Mouse (Mus musculus) cortical plate, adult 2 months (tissue): ENCODE measurements at regions not wholly inside any gene's neighbourhood (a gene's known extent, or its start where the extent isn't known, plus 50 kb on each side); places are given as distances from the start of the nearest gene placed in this dataset.

Experiments
- H3K27ac ChIP-seq: fragments of 200-500 bp; 2 replicates; pipeline ENCODE4 v1.5.1; 2012; ENCODE audit warnings: low read length, control low read depth, inconsistent platforms; ENCODE audit not compliant: insufficient read depth
- H3K4me1 ChIP-seq: fragments of 200-500 bp; 2 replicates; pipeline ENCODE4 v1.6.1; 2011; ENCODE audit warnings: low read length; ENCODE audit not compliant: control insufficient read depth, insufficient read depth
- H3K4me3 ChIP-seq: fragments of 200-500 bp; 2 replicates; pipeline ENCODE4 v1.5.1; 2011; ENCODE audit warnings: mild to moderate bottlenecking, low read length, control low read depth; ENCODE audit not compliant: insufficient read depth
- CTCF ChIP-seq: fragments of 200-500 bp; IDR thresholded peaks from 2 replicates; pipeline ENCODE4 v1.5.1; 2011; ENCODE audit warnings: mild to moderate bottlenecking, control low read depth, low read length; ENCODE audit not compliant: insufficient read depth; ENCODE audit errors: extremely low read depth
- POLR2A ChIP-seq: fragments of 200-500 bp; IDR thresholded peaks from 2 replicates; pipeline ENCODE4 v1.6.1; 2011; ENCODE audit warnings: mild to moderate bottlenecking, low read length, control low read depth; ENCODE audit not compliant: insufficient read depth; ENCODE audit errors: extremely low read depth

DNA sequence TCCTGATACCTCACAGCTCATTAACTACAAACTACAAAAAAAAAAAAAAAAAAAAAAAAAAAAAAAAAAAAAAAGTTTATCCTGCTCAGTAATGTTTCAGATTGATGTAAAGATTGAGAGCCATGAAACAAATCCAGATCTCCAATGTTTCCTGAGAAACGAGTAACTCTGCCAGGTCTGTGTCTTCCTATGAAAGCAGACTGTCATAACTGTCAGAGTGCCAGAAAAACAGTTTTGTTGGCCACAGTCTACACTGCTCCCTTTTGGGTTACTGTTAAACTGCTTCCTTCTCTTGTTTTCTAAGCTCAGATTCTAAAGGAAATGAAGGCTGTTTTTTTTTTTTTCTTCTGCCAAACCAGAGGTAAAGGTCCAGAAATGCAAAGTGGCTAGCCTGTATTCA is 144.6 kb upstream of the Vstm2b start:
- no peak overlapping the region for H3K4me3 ChIP-seq
- H3K4me1 ChIP-seq, result peaks cover 2% of the 10 kb centered on the region
- no peak overlapping the region for H3K27ac ChIP-seq
- no peak for TF ChIP-seq CTCF
- TF ChIP-seq POLR2A, result no peak

- H3K4me1 ChIP-seq, result no peaks in the 10 kb centered on the region
- H3K27ac ChIP-seq, result no peak overlapping the region
- TF ChIP-seq CTCF (no peak), POLR2A (no peak)
- H3K4me3 ChIP-seq, result no peak overlapping the region
Observed at GRCm38 (mm10) chr7:40762520-40762919, 135.6 kb upstream of the Vstm2b start.

GRCm38 (mm10) chr7:40766142-40766541 is 132.0 kb upstream of the Vstm2b start:
- H3K27ac ChIP-seq, result no peak overlapping the region
- no peak overlapping the region for H3K4me3 ChIP-seq
- no peaks in the 10 kb centered on the region for H3K4me1 ChIP-seq
- no peak for TF ChIP-seq CTCF
- no peak for TF ChIP-seq POLR2A

DNA sequence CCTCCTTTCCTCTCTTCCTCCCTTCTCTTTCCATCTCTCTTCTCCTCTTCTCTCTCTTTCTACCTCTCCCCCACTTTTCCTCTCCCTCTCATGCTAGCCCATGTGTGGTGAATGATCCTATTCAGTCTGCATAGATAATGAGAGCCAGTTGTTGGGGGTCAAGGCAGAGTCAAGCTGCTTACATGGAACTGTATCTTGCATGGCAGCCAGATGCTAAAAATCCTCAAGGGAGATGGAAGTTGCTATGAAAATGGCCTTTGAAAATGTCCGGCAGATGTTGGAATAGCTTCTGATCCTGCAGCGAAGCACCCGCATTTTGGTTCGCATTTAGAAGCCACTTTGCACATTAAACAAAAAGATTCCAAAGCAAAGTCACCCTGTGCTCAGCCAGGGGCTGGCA is 121.9 kb upstream of the Vstm2b start:
- H3K27ac ChIP-seq, result no peak overlapping the region
- H3K4me1 ChIP-seq, result no peaks in the 10 kb centered on the region
- TF ChIP-seq CTCF, result no peak
- no peak for TF ChIP-seq POLR2A
- H3K4me3 ChIP-seq, result no peak overlapping the region

DNA sequence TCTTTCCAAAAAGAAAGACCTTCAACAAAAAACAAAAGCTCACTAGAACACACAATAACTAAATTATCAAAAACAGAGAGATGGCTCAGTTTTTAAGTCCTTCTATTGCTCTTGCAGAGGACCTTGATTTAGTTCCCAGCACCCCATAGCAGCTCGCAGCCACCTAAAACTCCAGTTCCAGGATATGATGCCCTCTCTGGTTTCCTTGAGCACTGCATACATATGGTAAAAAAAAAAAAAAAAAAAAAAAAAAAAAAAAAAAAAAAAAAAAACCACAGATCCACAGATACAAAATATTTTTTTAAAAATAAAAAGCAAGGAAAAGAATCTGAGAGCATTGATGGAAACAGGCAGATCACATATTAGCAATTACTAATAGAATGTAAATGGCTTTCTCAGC is 113.2 kb upstream of the Vstm2b start:
- TF ChIP-seq POLR2A (no peak), CTCF (no peak)
- Histone ChIP-seq H3K4me1 (no peaks in the 10 kb centered on the region), H3K4me3 (no peak overlapping the region), H3K27ac (no peak overlapping the region)

GRCm38 (mm10) chr7:40786758-40787157 is 111.4 kb upstream of the Vstm2b start:
- H3K4me1 ChIP-seq, result no peaks in the 10 kb centered on the region
- TF ChIP-seq POLR2A (no peak), CTCF (no peak)
- no peak overlapping the region for H3K4me3 ChIP-seq
- H3K27ac ChIP-seq, result no peak overlapping the region

- H3K4me1 ChIP-seq, result no peaks in the 10 kb centered on the region
- no peak overlapping the region for H3K27ac ChIP-seq
- no peak for TF ChIP-seq CTCF
- TF ChIP-seq POLR2A, result no peak
- no peak overlapping the region for H3K4me3 ChIP-seq
Observed at GRCm38 (mm10) chr7:40788486-40788885, 109.6 kb upstream of the Vstm2b start.

DNA sequence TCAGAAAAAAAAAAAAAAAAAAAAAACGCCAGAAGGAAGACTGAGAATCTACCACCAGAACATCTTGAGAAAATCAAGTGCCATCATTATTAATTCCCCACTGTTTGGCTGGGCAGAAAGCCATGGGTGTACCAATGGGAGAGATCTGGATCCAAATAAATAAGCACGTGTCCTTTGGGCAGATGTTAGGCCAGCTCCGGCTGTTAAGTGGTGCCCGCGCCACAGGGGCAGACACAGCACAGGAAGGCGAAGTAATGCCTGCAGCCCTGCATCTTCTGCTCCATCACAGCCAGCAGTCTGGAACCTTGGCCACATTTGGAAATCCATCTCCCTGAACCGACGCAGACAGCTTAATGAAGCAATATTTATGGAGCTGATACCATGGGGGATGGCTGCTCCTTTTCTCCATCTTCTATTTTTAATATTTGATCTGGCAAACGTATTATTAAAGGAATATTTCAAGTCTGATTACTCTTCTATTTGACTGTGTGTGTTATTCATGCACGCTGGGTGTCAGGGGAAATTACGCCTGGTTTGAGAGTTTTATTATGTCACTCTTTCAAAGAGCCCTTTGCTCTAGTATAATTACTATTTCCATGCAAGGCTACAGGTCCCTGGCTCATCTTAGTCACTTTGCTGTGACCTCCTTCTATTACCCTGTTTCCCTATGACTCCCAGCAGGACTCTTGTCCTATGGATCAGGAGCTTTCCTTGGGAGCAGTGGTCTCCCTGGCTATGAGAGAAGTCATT is 103.5 kb upstream of the Vstm2b start:
- no peak overlapping the region for H3K4me3 ChIP-seq
- no peak overlapping the region for H3K27ac ChIP-seq
- H3K4me1 ChIP-seq, result no peaks in the 10 kb centered on the region
- TF ChIP-seq POLR2A (no peak), CTCF (no peak)

DNA sequence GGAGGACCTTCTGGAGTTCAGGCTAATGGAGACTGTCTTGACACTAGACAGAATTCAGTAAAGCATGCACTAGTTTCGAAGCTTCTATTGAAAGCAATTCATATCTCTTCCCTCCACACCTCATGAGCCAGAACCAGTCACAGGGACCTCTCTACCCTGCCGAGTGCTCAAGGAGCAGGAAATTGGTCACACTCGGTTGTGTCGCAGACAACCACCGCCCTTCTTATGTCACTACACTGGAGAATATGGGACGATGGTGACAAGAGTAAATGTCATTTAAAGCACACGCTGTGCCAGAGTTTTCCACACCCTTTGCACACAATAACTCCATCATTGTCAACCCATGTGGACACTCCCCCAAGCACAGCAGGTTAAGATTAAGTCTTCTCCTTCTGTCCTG is 98.3 kb upstream of the Vstm2b start:
- no peak overlapping the region for H3K27ac ChIP-seq
- H3K4me3 ChIP-seq, result no peak overlapping the region
- no peaks in the 10 kb centered on the region for H3K4me1 ChIP-seq
- no peak for TF ChIP-seq POLR2A
- TF ChIP-seq CTCF, result no peak

DNA sequence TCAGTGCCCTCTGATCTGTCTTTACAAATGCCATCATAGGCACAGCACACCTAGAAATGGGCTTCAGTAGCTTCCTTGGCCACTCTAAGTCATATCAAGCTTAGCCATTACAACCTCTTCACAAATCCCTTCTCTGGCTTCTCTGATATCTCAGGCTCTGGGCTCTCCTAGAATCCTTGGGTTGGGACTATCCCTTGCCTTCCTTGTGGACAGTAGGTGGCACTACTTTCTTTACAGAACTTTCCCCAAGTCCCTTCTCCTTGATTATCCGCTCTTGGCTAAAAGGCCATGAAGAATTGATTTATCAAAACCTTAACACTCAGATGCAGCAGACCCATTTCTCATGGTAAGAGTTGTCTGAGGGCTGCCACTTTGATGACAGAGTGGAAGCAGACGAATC is 96.8 kb upstream of the Vstm2b start:
- Histone ChIP-seq H3K27ac (no peak overlapping the region), H3K4me1 (no peaks in the 10 kb centered on the region), H3K4me3 (no peak overlapping the region)
- TF ChIP-seq POLR2A (no peak), CTCF (peak; percentile 29; the same call in 1 of the 2 replicates)

GRCm38 (mm10) chr7:40805211-40805610 is 92.9 kb upstream of the Vstm2b start:
- TF ChIP-seq POLR2A (no peak), CTCF (no peak)

More at GRCm38 (mm10) chr7:40805211-40805610, 92.9 kb upstream of the Vstm2b start:
- Histone ChIP-seq H3K4me1 (no peaks in the 10 kb centered on the region), H3K4me3 (no peak overlapping the region), H3K27ac (no peak overlapping the region)
